Mouse (Mus musculus): ENCODE measurements at regions not wholly inside any gene's neighbourhood (a gene's known extent, or its start where the extent isn't known, plus 50 kb on each side); places are given as distances from the start of the nearest gene placed in this dataset.

- H3K4me1 ChIP-seq (ENCODE audit: control insufficient read depth, insufficient read depth, insufficient read length), result no peaks in the 10 kb centered on the region
- WGBS, result 79% methylated on average over 12 of the region's 12 CpGs
- H3K27me3 ChIP-seq (ENCODE audit: control insufficient read depth, insufficient read depth, low read length), result no peaks in the 10 kb centered on the region
- H3K4me3 ChIP-seq (ENCODE audit: extremely low read depth, insufficient read depth, insufficient read length), result no peak overlapping the region
- H3K27ac ChIP-seq (ENCODE audit: insufficient read depth, low read length), result no peak overlapping the region
- TF ChIP-seq CTCF (IDR thresholded peaks at IDR 0.05; ENCODE audit: extremely low read depth, insufficient read depth, insufficient read length, insufficient replicate concordance) (no peak), POLR2A (IDR thresholded peaks at IDR 0.05; ENCODE audit: low read depth, low read length) (no peak)
- no peak for DNase-seq (ENCODE audit: low read depth in 1 of 2, low spot score in 2 of 2)
- no peaks in the 10 kb centered on the region for H3K36me3 ChIP-seq (ENCODE audit: control insufficient read depth, insufficient read depth, low read length)
These were observed 413.1 kb downstream of the Epha4 start for GRCm38 (mm10) chr1:77101726-77102272.

- no peaks in the 10 kb centered on the region for H3K36me3 ChIP-seq (ENCODE audit: control insufficient read depth, insufficient read depth, low read length)
- no peaks in the 10 kb centered on the region for H3K27me3 ChIP-seq (ENCODE audit: control insufficient read depth, insufficient read depth, low read length)
- TF ChIP-seq CTCF (IDR thresholded peaks at IDR 0.05; ENCODE audit: extremely low read depth, insufficient read depth, insufficient read length, insufficient replicate concordance) (no peak), POLR2A (IDR thresholded peaks at IDR 0.05; ENCODE audit: low read depth, low read length) (no peak)
- H3K4me1 ChIP-seq (ENCODE audit: control insufficient read depth, insufficient read depth, insufficient read length), result no peaks in the 10 kb centered on the region
- DNase-seq (ENCODE audit: low read depth in 1 of 2, low spot score in 2 of 2), result no peak
- no peak overlapping the region for H3K4me3 ChIP-seq (ENCODE audit: extremely low read depth, insufficient read depth, insufficient read length)
- H3K27ac ChIP-seq (ENCODE audit: insufficient read depth, low read length), result no peak overlapping the region
- WGBS, result 82% methylated on average over 13 of the region's 13 CpGs
These were observed 412.3 kb downstream of the Epha4 start for GRCm38 (mm10) chr1:77102421-77103133.

DNA sequence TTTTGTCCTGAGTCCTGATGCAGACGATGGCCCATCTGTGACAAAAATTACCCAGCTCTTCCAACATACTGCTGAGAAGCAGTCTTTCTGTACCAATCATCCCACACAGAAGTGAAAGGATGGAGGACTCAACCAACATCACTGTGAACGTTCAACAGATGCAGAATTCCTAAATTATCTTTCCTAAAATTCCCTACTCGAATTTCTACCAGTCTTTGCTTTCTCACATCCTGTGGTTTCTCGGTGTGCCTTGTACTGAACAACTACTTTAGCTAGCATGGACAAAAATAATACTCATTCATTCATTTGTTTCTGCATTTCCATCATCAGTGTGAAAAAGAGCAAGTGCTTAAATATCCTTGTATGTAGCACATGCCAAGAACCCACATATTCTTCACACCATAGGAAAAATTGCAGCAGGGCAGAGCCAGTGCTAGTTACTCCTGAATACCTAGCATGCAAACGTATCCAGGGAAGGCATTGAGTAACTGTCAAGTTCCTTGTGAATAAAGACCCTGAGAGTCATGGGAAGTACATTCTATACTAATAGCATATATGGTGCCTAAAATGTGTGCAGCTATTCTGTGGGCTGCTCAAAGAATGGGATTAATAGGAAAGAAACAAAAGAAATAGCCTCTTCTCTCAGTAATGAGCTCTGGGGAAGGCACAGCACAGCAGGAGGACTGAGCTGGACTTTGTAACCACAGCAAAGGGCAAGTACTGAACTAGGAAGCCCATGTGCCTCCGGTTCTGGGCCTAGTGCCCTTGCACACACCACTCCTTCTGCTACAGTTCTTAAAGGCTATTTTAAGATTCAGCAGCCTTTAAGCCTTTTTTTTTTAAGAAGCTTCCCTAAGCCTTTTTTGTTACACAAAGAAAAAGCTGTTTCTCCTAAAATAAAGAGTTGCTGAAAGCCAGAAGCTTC, 404.8 kb downstream of the Epha4 start:
- no peak for TF ChIP-seq CTCF (IDR thresholded peaks at IDR 0.05; ENCODE audit: extremely low read depth, insufficient read depth, insufficient read length, insufficient replicate concordance)
- TF ChIP-seq POLR2A (IDR thresholded peaks at IDR 0.05; ENCODE audit: low read depth, low read length), result no peak
- no peaks in the 10 kb centered on the region for H3K36me3 ChIP-seq (ENCODE audit: control insufficient read depth, insufficient read depth, low read length)
- WGBS, result 74% methylated on average over 6 of the region's 6 CpGs
- H3K27ac ChIP-seq (ENCODE audit: insufficient read depth, low read length), result no peak overlapping the region
- DNase-seq (ENCODE audit: low read depth in 1 of 2, low spot score in 2 of 2), result no peak
- no peaks in the 10 kb centered on the region for H3K27me3 ChIP-seq (ENCODE audit: control insufficient read depth, insufficient read depth, low read length)
- no peaks in the 10 kb centered on the region for H3K4me1 ChIP-seq (ENCODE audit: control insufficient read depth, insufficient read depth, insufficient read length)
- no peak overlapping the region; the same call in 1 of the 2 replicates for H3K4me3 ChIP-seq (ENCODE audit: extremely low read depth, insufficient read depth, insufficient read length)

DNA sequence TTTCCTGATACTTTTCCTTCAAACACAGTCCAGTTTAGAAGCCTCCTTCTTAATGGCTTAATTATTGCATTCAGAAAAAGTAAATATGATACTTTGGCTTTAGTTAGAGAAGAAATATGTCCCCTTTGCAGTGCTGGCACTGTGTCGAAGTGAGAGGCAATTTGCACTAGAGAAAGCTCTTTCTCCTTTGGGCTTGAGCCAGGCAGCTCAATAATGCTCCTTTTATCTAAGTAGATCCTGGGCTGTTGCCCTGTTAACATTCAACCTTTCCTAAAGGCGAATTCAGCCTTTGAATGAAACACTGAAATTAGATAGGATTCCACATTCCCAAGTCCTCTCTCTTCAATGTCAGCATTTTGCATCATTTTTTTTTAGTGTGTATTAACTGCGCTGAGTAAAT, 386.5 kb downstream of the Epha4 start:
- H3K27me3 ChIP-seq (ENCODE audit: control insufficient read depth, insufficient read depth, low read length), result no peaks in the 10 kb centered on the region
- no peak for TF ChIP-seq POLR2A (IDR thresholded peaks at IDR 0.05; ENCODE audit: low read depth, low read length)
- TF ChIP-seq CTCF (IDR thresholded peaks at IDR 0.05; ENCODE audit: extremely low read depth, insufficient read depth, insufficient read length, insufficient replicate concordance), result no peak
- no peaks in the 10 kb centered on the region for H3K36me3 ChIP-seq (ENCODE audit: control insufficient read depth, insufficient read depth, low read length)
- DNase-seq (ENCODE audit: low read depth in 1 of 2, low spot score in 2 of 2), result no peak
- H3K27ac ChIP-seq (ENCODE audit: insufficient read depth, low read length), result no peak overlapping the region
- H3K4me1 ChIP-seq (ENCODE audit: control insufficient read depth, insufficient read depth, insufficient read length), result no peaks in the 10 kb centered on the region
- WGBS, result 78% methylated on average over 3 of the region's 3 CpGs
- no peak overlapping the region for H3K4me3 ChIP-seq (ENCODE audit: extremely low read depth, insufficient read depth, insufficient read length)

GRCm38 (mm10) chr1:77137663-77138062, 377.2 kb downstream of the Epha4 start:
- TF ChIP-seq POLR2A (IDR thresholded peaks at IDR 0.05; ENCODE audit: low read depth, low read length), result no peak
- no peak for TF ChIP-seq CTCF (IDR thresholded peaks at IDR 0.05; ENCODE audit: extremely low read depth, insufficient read depth, insufficient read length, insufficient replicate concordance)

DNA sequence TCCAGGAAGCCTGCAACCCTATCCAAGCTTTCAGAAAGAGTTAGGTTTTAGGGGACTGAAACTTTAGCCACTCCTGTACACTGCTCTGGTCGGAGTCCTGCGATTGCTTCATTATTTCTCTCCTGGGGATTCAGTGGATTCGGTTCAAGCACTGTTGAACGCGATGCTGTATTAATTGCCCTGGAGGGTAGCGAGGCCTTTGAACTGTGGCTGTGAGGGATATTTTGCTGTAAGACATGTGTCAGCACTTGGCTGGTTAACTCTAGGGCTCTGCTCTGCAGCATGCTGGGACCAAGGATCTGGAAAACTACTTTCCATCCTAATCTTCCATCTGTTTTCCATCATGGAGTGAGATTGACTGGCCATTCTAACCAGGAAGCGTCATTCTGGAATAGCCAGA, 374.0 kb downstream of the Epha4 start:
- no peaks in the 10 kb centered on the region for H3K36me3 ChIP-seq (ENCODE audit: control insufficient read depth, insufficient read depth, low read length)
- no peak overlapping the region for H3K27ac ChIP-seq (ENCODE audit: insufficient read depth, low read length)
- 88% methylated on average over 7 of the region's 7 CpGs for WGBS
- no peaks in the 10 kb centered on the region for H3K27me3 ChIP-seq (ENCODE audit: control insufficient read depth, insufficient read depth, low read length)
- H3K4me3 ChIP-seq (ENCODE audit: extremely low read depth, insufficient read depth, insufficient read length), result no peak overlapping the region
- DNase-seq (ENCODE audit: low read depth in 1 of 2, low spot score in 2 of 2), result no peak
- TF ChIP-seq CTCF (IDR thresholded peaks at IDR 0.05; ENCODE audit: extremely low read depth, insufficient read depth, insufficient read length, insufficient replicate concordance), result no peak
- H3K4me1 ChIP-seq (ENCODE audit: control insufficient read depth, insufficient read depth, insufficient read length), result no peaks in the 10 kb centered on the region

More at GRCm38 (mm10) chr1:77137663-77138062, 377.2 kb downstream of the Epha4 start:
- no peaks in the 10 kb centered on the region for H3K4me1 ChIP-seq (ENCODE audit: control insufficient read depth, insufficient read depth, insufficient read length)
- H3K27ac ChIP-seq (ENCODE audit: insufficient read depth, low read length), result no peak overlapping the region
- DNase-seq (ENCODE audit: low read depth in 1 of 2, low spot score in 2 of 2), result no peak
- H3K4me3 ChIP-seq (ENCODE audit: extremely low read depth, insufficient read depth, insufficient read length), result no peak overlapping the region
- no peaks in the 10 kb centered on the region for H3K27me3 ChIP-seq (ENCODE audit: control insufficient read depth, insufficient read depth, low read length)
- WGBS, result 89% methylated on average over 6 of the region's 6 CpGs
- H3K36me3 ChIP-seq (ENCODE audit: control insufficient read depth, insufficient read depth, low read length), result no peaks in the 10 kb centered on the region

Measured in spleen, adult 2 months (tissue).